Mouse (Mus musculus): ENCODE measurements at regions not wholly inside any gene's neighbourhood (a gene's known extent, or its start where the extent isn't known, plus 50 kb on each side); places are given as distances from the start of the nearest gene placed in this dataset.
A peak's percentile ranks its signal among the peaks of the same experiment; 100 is the strongest.

DNA sequence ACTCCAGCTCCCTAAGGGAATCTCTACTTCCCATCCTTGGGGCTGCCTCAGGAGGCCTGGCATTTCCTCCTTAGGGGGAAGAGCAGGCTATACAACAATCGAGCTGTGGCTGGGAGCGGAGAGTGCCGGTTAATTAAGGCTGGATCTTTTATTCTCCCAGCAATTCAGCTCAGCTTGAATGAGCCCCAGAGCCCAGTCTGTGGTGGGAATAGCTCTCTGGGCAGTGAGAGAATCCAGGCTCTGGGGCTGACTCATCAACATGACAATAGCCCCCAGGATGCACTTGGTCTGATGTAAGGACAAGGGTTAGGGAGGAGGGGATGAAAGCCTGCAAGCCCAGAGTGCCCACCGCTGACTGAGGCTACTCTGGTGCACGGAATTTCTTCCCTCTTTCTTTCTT lies 280.2 kb upstream of the Sox9 start:
- Histone ChIP-seq H3K4me1 (peaks cover 11% of the 10 kb centered on the region), H3K9me3 (no peaks in the 10 kb centered on the region), H3K27ac (peak overlapping the region; percentile 55), H3K36me3 (replicated peaks) (no peaks in the 10 kb centered on the region), H3K27me3 (replicated peaks) (no peaks in the 10 kb centered on the region), H3K4me2 (no peak overlapping the region), H3K4me3 (no peak overlapping the region), H3K9ac (no peak overlapping the region)
- ATAC-seq (replicated peaks), result peak; percentile 95
- WGBS, result under 1% methylated on average over 5 of the region's 5 CpGs

- Histone ChIP-seq H3K4me1 (no peaks in the 10 kb centered on the region), H3K9me3 (no peaks in the 10 kb centered on the region), H3K4me3 (no peak overlapping the region), H3K9ac (no peak overlapping the region), H3K27ac (no peak overlapping the region), H3K4me2 (no peak overlapping the region), H3K36me3 (replicated peaks) (no peaks in the 10 kb centered on the region), H3K27me3 (replicated peaks) (no peaks in the 10 kb centered on the region)
- no peak for ATAC-seq (replicated peaks)
- 71% methylated on average over 8 of the region's 8 CpGs for WGBS
Measured at GRCm38 (mm10) chr11:112519076-112519475, 262.9 kb upstream of the Sox9 start.

DNA sequence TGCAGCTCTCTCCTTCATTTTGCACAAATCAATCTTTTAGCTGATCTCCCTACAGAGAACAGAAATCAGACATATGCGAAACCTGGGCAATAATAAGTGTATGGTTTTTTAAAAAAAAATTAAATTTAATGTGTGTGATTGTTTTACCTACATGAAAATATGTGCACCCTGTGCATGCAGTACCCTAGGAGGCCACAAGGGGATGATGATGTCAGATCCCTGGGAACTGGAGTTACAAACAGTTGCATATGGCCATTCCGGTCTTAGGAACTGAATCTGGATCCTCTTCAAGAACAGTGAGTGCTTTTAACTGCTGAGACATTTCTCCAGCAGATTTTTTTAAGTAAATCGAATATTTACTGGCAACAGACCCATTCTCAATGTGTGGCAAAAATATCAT lies 257.0 kb upstream of the Sox9 start:
- no peak for ATAC-seq (replicated peaks)
- 93% methylated on average over 3 of the region's 3 CpGs for WGBS

GRCm38 (mm10) chr11:112542573-112542972 lies 239.5 kb upstream of the Sox9 start:
- no peak overlapping the region for H3K27ac ChIP-seq
- H3K4me3 ChIP-seq, result no peak overlapping the region
- H3K36me3 ChIP-seq (replicated peaks), result no peaks in the 10 kb centered on the region
- H3K9ac ChIP-seq, result no peak overlapping the region
- H3K27me3 ChIP-seq (replicated peaks), result no peaks in the 10 kb centered on the region
- H3K9me3 ChIP-seq, result no peaks in the 10 kb centered on the region
- H3K4me2 ChIP-seq, result no peak overlapping the region
- WGBS, result 16% methylated on average over 6 of the region's 6 CpGs
- no peak for ATAC-seq (replicated peaks)
- H3K4me1 ChIP-seq, result no peaks in the 10 kb centered on the region

More for the DNA sequence above, 257.0 kb upstream of the Sox9 start:
- no peak overlapping the region for H3K9ac ChIP-seq
- no peak overlapping the region for H3K4me3 ChIP-seq
- no peaks in the 10 kb centered on the region for H3K9me3 ChIP-seq
- no peaks in the 10 kb centered on the region for H3K36me3 ChIP-seq (replicated peaks)
- no peak overlapping the region for H3K4me2 ChIP-seq
- no peaks in the 10 kb centered on the region for H3K4me1 ChIP-seq
- no peak overlapping the region for H3K27ac ChIP-seq
- no peaks in the 10 kb centered on the region for H3K27me3 ChIP-seq (replicated peaks)

- H3K27me3 ChIP-seq (replicated peaks), result no peaks in the 10 kb centered on the region
- H3K36me3 ChIP-seq (replicated peaks), result no peaks in the 10 kb centered on the region
- H3K27ac ChIP-seq, result no peak overlapping the region
- no peak overlapping the region for H3K4me3 ChIP-seq
- no peak for ATAC-seq (replicated peaks)
- no peak overlapping the region for H3K4me2 ChIP-seq
- no peaks in the 10 kb centered on the region for H3K4me1 ChIP-seq
- 75% methylated on average over 6 of the region's 6 CpGs for WGBS
- no peak overlapping the region for H3K9ac ChIP-seq
- H3K9me3 ChIP-seq, result no peaks in the 10 kb centered on the region
Measured at GRCm38 (mm10) chr11:112543473-112543872, 238.6 kb upstream of the Sox9 start.

- Histone ChIP-seq H3K4me2 (no peak overlapping the region), H3K9ac (no peak overlapping the region), H3K4me1 (no peaks in the 10 kb centered on the region), H3K9me3 (no peaks in the 10 kb centered on the region), H3K27ac (no peak overlapping the region), H3K4me3 (no peak overlapping the region), H3K27me3 (replicated peaks) (no peaks in the 10 kb centered on the region), H3K36me3 (replicated peaks) (no peaks in the 10 kb centered on the region)
- ATAC-seq (replicated peaks), result no peak
- WGBS, result 60% methylated on average over 7 of the region's 7 CpGs
Measured at GRCm38 (mm10) chr11:112545231-112546010, 236.6 kb upstream of the Sox9 start.

DNA sequence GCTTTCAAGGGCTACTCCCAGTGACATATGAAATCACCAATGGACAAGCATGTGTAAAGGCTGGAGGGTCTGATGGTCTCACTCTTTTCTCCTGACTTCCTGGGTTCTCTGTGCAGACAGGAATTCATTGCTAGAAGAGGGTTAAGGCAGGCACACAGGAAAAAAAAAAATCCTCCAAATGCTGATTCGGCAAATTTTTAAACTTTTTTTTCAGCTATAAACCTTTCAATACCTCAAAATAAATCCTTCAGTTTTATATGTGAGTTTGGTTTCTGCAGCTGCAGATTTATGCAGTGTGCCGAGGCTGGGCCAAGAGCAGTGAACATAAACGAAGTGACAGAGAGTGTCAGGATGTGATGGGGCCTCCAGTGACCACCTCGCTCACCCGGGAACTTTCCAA lies 235.9 kb upstream of the Sox9 start:
- no peaks in the 10 kb centered on the region for H3K27me3 ChIP-seq (replicated peaks)
- H3K9me3 ChIP-seq, result no peaks in the 10 kb centered on the region
- 69% methylated on average over 5 of the region's 5 CpGs for WGBS
- no peak overlapping the region for H3K9ac ChIP-seq
- no peak for ATAC-seq (replicated peaks)
- H3K4me2 ChIP-seq, result no peak overlapping the region
- H3K36me3 ChIP-seq (replicated peaks), result no peaks in the 10 kb centered on the region
- H3K4me3 ChIP-seq, result no peak overlapping the region
- no peak overlapping the region for H3K27ac ChIP-seq
- no peaks in the 10 kb centered on the region for H3K4me1 ChIP-seq

GRCm38 (mm10) chr11:112552838-112553237 lies 229.2 kb upstream of the Sox9 start:
- no peaks in the 10 kb centered on the region for H3K36me3 ChIP-seq (replicated peaks)
- ATAC-seq (replicated peaks), result no peak
- no peak overlapping the region for H3K27ac ChIP-seq
- H3K9ac ChIP-seq, result no peak overlapping the region
- H3K27me3 ChIP-seq (replicated peaks), result no peaks in the 10 kb centered on the region
- H3K9me3 ChIP-seq, result no peaks in the 10 kb centered on the region
- H3K4me1 ChIP-seq, result peaks cover 10% of the 10 kb centered on the region; the same call in 1 of the 2 replicates
- no peak overlapping the region for H3K4me3 ChIP-seq
- 17% methylated on average over 6 of the region's 6 CpGs for WGBS
- no peak overlapping the region for H3K4me2 ChIP-seq

DNA sequence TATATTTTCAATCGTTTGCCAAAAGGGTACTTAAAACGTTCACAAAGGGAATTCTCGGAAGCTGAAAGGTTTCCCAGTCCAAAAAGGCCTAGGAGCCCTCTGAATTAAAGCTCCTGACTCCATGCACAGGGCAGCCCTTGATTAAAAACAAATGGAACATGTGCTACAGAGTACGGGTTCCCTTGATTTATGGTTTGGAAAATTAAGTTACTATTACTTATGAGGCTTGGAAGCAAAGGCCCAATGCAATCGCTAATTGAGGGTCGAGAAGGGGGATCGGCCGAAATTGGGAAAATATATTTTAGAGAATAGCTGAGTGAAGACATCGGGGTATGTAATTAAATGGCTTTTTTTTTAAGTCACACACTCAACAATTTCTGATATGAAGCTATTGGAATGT lies 219.0 kb upstream of the Sox9 start:
- no peaks in the 10 kb centered on the region for H3K9me3 ChIP-seq
- H3K4me2 ChIP-seq, result no peak overlapping the region
- no peak overlapping the region for H3K9ac ChIP-seq
- 91% methylated on average over 9 of the region's 9 CpGs for WGBS
- no peak overlapping the region for H3K4me3 ChIP-seq
- ATAC-seq (replicated peaks), result no peak
- H3K27me3 ChIP-seq (replicated peaks), result no peaks in the 10 kb centered on the region
- no peak overlapping the region for H3K27ac ChIP-seq
- H3K4me1 ChIP-seq, result no peaks in the 10 kb centered on the region
- no peaks in the 10 kb centered on the region for H3K36me3 ChIP-seq (replicated peaks)

DNA sequence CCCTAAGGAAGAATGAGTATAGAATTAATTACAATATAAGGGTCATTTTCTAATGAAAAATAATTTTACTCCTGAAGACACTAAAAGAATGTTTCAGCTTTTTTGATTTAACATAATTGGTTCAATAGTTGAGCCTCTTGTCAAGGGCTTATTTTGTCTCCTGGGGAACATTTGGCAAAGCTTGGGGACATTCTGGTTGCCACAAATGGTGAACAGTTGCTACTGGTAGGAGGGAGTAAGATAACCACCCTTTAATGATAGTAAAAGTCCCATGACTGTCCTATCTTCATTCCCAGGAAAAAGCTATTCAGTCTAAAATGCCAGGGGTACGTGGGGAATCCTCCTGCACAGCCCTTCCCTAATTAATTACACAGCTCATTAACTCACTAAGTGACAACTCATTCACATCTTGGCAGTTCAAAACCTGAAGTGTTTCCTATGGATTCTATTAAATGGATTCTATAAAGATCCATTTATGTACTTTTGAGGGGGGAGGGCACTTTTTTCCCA lies 217.3 kb upstream of the Sox9 start:
- no peaks in the 10 kb centered on the region for H3K27me3 ChIP-seq (replicated peaks)
- WGBS, result 17% methylated on average over 1 of the region's 1 CpGs

DNA sequence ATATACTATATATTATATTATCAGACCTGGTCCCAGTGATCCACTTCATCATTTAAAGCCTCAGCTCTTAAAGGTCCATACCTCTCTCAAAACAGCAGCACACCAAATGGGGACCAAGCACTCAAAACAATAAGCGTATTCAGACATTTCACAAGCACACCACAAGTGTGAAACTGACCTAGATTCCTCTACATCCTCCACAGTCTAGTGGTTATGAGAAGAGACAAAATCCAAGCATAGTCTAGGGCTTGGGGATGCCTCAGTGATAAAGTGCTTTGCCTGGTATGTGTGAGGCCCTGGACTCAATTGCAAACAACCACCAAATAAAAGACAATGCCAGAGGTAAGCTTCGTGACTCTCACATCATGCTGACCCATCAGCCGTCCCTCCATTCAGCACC lies 216.0 kb upstream of the Sox9 start:
- Histone ChIP-seq H3K4me3 (no peak overlapping the region), H3K36me3 (replicated peaks) (no peaks in the 10 kb centered on the region), H3K9me3 (no peaks in the 10 kb centered on the region), H3K9ac (no peak overlapping the region), H3K27me3 (replicated peaks) (no peaks in the 10 kb centered on the region), H3K27ac (no peak overlapping the region), H3K4me1 (no peaks in the 10 kb centered on the region), H3K4me2 (no peak overlapping the region)
- no peak for ATAC-seq (replicated peaks)
- WGBS, result 84% methylated on average over 3 of the region's 3 CpGs

More for the DNA sequence above, 217.3 kb upstream of the Sox9 start:
- no peak overlapping the region for H3K4me2 ChIP-seq
- no peak overlapping the region for H3K4me3 ChIP-seq
- no peak overlapping the region for H3K9ac ChIP-seq
- no peak for ATAC-seq (replicated peaks)
- H3K27ac ChIP-seq, result no peak overlapping the region
- H3K36me3 ChIP-seq (replicated peaks), result no peaks in the 10 kb centered on the region
- H3K9me3 ChIP-seq, result no peaks in the 10 kb centered on the region
- no peaks in the 10 kb centered on the region for H3K4me1 ChIP-seq

- H3K4me3 ChIP-seq, result no peak overlapping the region
- H3K4me2 ChIP-seq, result no peak overlapping the region
Measured at GRCm38 (mm10) chr11:112587386-112587785, 194.6 kb upstream of the Sox9 start.

GRCm38 (mm10) chr11:112588088-112588487 lies 193.9 kb upstream of the Sox9 start:
- Histone ChIP-seq H3K36me3 (replicated peaks) (no peaks in the 10 kb centered on the region), H3K27ac (no peak overlapping the region), H3K4me1 (peaks cover 7% of the 10 kb centered on the region), H3K27me3 (replicated peaks) (no peaks in the 10 kb centered on the region), H3K4me2 (no peak overlapping the region), H3K9ac (no peak overlapping the region), H3K4me3 (no peak overlapping the region), H3K9me3 (no peaks in the 10 kb centered on the region)
- ATAC-seq (replicated peaks), result no peak
- WGBS, result 73% methylated on average over 11 of the region's 11 CpGs

More at GRCm38 (mm10) chr11:112587386-112587785, 194.6 kb upstream of the Sox9 start:
- Histone ChIP-seq H3K9ac (no peak overlapping the region), H3K27ac (no peak overlapping the region), H3K4me1 (peaks cover under 1% of the 10 kb centered on the region), H3K9me3 (no peaks in the 10 kb centered on the region), H3K36me3 (replicated peaks) (no peaks in the 10 kb centered on the region), H3K27me3 (replicated peaks) (no peaks in the 10 kb centered on the region)
- ATAC-seq (replicated peaks), result no peak

Measured in midbrain, embryonic 15.5 days (tissue).